Mouse (Mus musculus) urinary bladder, postnatal 10 days (tissue): Measurements from ENCODE around the gene Cald1.

Experiments used
- DNase-seq: peaks from one replicate; pipeline ENCODE4 v3.0.0; 2022; ENCODE audit warnings: low spot score

Cald1 gene

DNA sequence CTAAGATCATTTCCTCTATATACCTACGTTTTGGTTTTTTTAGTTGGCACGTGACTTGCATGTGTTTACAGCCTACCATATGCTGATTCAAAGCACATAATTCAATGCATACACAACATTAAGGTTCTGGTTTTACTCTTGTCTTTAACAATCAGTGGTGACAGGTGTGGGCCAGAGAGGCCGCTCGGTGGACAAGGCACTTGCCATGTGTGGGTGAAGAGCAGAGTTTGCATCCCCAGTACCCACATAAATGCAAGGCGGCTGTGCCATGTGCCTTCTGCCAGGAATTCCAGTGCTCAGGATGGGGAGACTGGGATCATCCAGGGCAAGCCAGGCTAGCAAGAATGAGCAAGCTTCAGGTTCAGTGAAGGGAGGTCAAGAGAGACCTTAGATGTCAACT, 14.8 kb downstream of the Cald1 start:
- DNase-seq, result no peak

DNA sequence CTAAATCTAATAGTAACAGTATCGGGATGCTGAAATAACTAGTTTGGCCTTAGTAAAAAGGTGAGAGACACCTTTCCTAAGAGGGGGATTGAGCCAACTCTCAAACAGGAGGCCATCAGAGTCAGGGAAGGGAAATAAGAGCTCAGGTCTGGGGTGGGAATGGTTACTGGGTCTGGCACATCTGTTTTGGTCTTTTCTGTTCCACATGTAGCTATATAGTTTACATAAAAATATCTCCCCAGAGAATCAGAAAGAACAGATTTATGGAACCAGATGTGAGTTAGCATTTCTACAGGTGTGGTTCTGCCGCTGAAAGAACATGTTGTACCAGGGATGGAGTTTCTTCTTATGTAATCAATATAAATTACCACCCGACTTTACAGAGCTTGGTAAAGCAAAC, 17.1 kb downstream of the Cald1 start:
- DNase-seq, result no peak

DNA sequence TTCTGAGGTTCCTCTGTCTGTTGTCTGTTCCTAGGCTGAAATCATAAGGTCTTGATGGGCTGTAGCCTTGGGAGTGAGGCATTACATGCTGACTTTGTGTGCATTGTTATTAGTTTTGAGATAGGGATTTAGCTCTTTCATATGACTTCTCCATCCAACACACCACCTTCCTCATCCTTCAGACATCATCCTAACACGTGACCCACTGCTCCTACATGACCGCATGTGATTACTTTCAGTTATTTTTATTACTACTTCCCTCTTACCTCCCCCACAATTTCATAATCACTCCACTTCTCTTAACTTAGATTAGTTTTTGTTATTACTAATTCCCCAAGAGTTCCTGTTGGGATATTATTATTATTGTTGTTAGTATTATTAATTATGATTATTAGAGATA, 21.2 kb downstream of the Cald1 start:
- no peak for DNase-seq

- no peak for DNase-seq
Observed at GRCm38 (mm10) chr6:34620242-34620641, 21.9 kb downstream of the Cald1 start.

- no peak for DNase-seq
Observed at GRCm38 (mm10) chr6:34622865-34623264, 24.6 kb downstream of the Cald1 start.

- no peak for DNase-seq
Observed at GRCm38 (mm10) chr6:34623290-34623689, 25.0 kb downstream of the Cald1 start.

DNA sequence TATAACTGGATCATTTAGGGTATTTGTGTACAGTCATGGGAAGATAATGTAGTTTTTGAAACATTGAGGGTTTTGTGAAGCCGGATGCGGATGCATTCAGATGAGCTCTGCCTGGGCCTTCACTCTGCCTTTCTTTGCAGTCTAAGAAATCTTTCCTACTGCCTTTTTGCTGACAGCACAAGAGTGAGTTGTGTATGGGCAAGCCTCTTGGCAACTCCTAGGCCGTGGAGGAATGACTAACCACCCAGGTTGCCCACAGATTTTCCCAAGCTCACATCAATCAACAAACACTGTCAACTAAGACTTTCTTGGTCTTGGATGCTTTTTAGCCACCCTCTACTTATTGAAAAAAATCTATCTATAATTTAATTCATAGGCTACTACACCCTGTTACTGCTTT, 26.2 kb downstream of the Cald1 start:
- DNase-seq, result no peak

DNA sequence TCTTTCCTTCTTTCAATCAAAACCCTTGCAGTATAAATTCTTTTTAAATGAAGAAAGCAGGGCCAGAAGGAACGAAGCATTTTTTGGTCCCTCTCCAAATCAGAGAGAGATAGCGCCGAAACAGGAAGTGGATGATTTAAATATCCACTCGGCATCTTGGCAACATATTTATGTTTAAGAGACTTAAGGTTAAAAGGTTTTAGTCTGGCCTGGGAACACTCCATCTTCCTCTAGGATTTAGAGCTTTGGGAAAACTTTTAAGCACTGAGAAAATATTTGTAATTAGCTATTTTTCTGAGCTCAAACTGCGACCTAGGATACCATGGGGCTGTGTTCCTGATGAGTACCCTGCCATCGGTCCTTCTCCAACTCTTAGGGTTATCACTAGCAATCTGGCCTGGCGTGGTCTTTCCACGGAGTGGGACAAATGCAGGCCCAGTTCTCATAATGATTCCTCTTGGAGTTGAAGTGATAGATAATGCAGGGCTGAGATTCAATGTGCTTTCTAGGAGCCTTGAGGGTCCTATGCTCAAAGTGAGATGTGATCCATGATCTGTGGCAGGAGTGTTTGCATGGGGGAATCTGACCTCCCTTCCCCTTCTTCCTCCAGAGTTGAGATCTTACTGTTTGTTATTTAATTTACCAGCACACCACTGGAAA, 28.4 kb downstream of the Cald1 start:
- no peak for DNase-seq

DNA sequence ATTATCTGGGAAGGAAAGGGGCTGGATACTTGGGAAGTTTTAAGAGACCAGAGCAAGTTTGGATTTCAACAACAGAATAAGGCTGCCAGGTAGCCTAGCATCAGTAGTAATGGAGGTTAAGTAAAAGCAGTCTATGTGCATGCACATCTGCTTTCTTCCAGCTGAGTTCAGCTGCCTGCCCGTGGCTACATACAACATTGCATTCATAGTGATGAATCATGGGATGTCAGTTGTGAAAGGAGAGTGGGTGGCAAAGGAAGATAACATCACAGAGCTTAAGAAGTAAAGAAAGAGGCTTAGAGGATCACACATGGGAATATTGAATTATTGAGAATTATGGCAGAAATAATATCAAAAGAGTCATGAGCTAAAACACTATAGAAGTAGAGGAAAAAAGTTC, 29.8 kb downstream of the Cald1 start:
- no peak for DNase-seq

- no peak for DNase-seq
Observed at GRCm38 (mm10) chr6:34633776-34634175, 35.5 kb downstream of the Cald1 start.

GRCm38 (mm10) chr6:34637588-34638438, 39.5 kb downstream of the Cald1 start:
- DNase-seq, result no peak

DNA sequence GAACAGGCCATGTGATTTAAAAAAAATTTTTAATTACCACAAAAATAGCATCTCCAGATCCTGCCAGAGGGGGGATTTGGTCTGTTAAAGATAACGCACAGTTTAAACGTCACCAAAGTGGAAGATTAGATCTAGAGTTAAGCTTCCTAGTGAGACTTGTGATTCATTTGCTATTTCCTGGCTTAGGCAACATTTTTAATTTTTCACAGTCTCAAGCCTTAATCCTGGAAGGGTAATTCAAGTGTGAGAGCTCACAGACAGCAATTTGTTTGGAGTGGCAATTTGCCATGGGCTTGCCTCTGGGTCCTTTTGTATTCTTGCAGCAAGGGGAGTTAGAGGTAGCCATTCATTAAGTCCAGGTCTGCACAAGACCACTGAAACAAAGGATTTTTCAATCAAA, 40.4 kb downstream of the Cald1 start:
- DNase-seq, result no peak

DNA sequence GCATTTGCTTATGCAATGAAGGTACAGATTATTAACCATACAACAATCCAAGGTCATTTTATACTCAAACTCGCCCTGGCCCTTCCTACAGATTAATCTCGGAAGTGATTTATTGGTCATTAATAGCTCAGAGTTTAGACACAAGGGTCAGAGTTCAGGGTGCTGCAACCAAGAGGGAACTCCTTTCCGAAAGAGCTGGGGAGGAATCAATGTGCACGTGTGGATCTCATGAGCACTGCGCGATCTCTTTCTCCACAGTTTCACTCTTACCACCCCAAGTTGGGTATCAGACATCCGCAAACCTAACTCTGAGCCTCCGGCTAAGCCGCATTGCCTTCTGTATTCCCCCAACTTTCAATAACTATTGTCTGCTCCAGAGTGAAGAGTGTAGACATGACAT, 41.9 kb downstream of the Cald1 start:
- DNase-seq, result no peak

- DNase-seq, result no peak
Observed at GRCm38 (mm10) chr6:34641081-34641480, 42.8 kb downstream of the Cald1 start.

DNA sequence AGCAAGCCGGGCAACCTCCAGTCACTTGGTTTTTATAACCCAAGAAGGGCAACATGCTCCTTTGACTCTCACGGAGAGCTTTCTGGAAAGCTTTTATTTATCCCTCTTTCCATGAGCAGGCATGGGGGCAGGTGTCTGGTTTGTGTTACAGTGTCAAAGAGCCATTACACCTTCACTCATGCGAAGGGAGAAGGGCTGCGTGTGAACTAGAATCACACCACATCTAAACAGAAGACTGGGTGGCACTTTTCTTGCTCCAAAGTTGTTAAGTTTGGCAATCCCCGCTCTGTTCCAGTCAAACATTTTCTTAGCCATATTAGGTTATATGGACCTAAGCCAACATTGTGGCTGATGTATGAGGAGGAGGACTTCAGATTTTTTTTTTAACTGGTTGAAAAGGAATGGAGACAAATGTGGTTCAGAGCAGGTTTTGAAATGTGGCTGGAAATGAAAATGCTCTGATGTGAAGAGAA, 43.8 kb downstream of the Cald1 start:
- no peak for DNase-seq

DNA sequence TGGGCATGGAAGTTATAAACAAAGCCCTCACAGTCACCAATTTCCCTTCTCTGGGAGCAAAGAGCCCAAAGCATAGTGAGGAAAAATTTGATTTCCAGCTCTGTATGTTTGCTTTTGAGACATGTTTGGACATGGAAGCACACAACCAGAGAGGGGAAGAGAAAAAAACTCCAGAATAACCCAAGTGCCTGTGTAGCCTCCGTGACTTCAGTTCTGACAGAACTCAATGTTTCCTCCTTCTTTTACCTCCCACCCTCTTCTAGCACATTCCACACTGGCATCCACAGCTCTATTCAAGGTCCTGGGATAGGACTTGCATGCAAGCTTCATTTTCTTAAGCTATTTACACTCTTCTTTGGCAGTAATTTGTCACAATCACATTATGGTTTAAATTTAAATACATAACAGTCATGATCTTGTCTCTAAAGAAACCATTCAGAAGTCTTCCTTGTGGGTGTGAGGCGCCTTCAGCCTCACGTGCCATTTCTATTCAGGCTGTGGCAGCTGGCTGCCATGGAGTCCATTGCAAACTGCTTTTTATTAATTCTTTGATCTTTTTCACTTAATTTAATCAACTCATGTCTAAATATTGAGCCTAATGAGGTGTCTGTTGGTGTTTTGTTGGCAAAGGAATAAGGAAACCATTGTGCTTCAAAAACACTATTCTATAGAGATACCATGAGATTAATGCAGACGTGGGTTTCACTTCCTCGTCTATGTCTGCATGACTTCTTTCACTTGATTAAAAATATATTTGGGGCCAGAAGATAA, 49.9 kb downstream of the Cald1 start:
- no peak for DNase-seq

DNA sequence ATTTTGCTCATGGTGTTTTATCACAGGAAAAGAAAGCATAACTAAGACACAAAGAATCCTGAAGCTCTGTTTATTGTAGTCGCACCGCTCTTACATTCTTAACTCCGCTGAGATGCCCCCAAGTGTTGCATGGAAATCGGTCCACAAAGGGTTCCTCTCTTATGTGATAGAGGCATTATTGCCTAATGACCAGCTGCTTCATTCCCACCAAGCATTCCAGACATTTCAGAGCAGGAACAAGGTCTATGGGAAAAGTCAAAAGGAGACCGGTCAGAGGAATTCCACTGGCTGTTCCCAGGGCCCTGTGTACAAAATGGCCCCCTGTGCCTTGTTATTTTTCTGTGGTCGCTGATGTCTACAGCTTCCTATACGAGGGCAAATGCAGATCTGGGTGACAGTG, 53.0 kb downstream of the Cald1 start:
- DNase-seq, result no peak

- no peak for DNase-seq
Observed at GRCm38 (mm10) chr6:34655719-34656118, 57.4 kb downstream of the Cald1 start.

DNA sequence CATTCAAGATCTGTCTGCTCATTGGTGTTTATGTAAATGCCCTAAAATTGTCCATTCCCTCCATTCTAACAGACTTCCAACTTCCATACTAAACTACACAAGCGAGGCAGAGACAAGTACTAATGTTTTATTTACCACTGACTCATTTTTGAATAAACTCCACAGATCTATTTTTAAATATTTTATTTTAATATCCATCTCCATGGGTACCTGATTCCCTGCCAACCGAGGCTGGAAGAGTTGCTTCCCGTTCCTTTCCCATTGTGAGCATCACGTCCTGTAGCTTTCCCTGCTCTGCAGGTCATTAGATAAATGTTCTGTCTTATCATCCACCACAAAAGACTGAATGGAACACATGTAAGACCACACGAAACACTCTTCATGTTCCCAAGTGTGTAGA, 60.5 kb downstream of the Cald1 start:
- no peak for DNase-seq

DNA sequence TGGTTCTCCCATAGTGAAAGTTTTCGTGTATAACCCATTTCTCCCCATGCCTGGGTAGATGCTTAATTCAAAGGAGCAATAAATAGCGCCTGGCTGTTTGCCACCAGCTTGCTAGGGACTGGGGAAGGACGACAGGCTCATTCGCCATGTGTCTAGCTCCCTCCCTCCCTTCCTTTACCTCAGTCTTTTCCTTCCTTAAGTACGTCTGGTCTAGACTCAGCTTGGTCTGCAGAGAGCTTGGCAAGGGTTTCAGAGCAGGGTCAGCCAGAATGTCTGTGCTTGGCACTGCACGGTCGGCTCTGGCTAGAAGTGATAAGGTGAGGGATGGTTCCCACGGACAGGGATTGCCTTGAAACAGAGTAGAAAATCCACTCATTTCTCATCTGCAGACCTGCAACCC, 62.4 kb downstream of the Cald1 start:
- no peak for DNase-seq

DNA sequence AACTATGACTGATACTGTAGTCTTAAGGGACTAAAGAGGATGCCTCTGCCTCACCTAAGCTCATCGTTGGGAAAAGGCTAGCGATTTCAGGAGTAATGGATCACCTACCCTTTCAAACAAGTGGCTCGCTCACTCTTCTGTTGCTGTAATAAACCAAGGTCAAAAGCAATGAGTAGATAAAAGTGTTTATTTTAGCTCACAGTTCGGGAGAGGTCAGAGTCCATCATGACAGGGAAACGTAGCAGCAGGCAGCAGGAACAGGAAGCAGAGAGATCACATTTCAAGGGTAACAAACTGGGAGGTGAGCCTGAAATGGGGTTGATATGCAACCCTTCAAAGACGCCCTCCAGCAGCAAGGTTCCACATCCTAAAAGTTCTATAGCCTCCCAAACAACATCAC, 64.3 kb downstream of the Cald1 start:
- no peak for DNase-seq

DNA sequence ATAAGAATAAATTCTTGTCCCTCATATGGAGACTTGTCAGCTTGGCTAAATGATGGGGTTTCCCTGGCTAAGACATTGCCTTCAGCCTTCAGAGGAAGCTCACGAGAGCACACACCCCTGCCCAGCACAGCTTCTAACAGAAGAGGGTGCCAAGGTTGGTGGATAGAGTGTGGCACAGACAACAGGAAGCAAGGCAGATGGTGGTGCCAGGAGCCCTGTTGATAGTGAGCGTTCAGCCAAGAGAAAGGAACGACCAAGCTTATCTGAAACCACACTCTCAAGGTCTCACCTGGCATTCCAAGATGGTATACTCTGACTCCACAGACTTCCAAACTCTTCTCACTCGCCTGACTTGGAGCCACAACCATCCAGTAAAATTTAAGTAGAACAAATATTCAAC, 66.0 kb downstream of the Cald1 start:
- no peak for DNase-seq

GRCm38 (mm10) chr6:34664749-34665148, 66.4 kb downstream of the Cald1 start:
- DNase-seq, result no peak
